ENCODE assay signal across 11 mouse cellular contexts in the genomic region with DNA sequence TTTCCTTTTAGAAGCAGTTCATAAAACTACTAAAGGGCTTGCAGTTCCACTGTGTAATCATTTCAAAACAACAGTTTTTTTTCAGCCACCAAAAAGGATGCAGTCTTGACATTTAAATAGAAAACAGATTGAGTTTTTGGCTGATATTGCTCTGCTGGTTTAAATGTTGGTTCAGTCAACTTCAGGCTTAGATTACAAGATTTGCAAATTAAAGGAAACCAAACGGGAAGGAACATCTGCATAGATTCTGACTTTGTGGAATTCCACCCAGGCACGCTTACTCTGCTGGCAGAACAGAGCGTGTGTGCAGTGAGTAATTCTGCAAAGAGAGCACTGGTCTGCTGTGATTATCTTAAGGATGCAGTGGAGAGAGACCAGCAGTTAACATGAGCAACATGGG.
DNase-seq lines count a peak whose midpoint lies in the region; ATAC-seq and TF ChIP-seq lines count a peak whose summit lies in the region.
"Had no signal": no experiment of that assay in that cellular context is flagged by ENCODE, and none has a peak within 500 bp of the region (broad histone marks: within the 10 kb centered on the region; RNA-seq: fewer than 3 reads in every experiment).

No protein-coding gene starts in this region.

- 16% methylated on average over 3 of the region's 3 CpGs for WGBS in embryonic facial prominence, embryonic 12.5 days
- 7% methylated on average over 3 of the region's 3 CpGs for WGBS in limb, embryonic 14.5 days
- WGBS in hindbrain, postnatal 0 days, result 53% methylated on average over 3 of the region's 3 CpGs

- no peak overlapping the region for H3K9ac ChIP-seq in embryonic facial prominence, embryonic 12.5 days
- H3K9ac ChIP-seq in limb, embryonic 14.5 days (ENCODE audit: low read depth, low read length, severe bottlenecking), result no peak overlapping the region
- no peak overlapping the region for H3K9ac ChIP-seq in hindbrain, postnatal 0 days (replicated peaks; ENCODE audit: low read length)
- H3K9ac ChIP-seq: liver, postnatal 0 days had no signal

- H3K27ac ChIP-seq in embryonic facial prominence, embryonic 12.5 days, result peak overlapping the region; percentile 81
- 0 out of 2 replicates have a peak overlapping the region, but pooled peaks have one; percentile 1 for H3K27ac ChIP-seq in limb, embryonic 14.5 days (replicated peaks; ENCODE audit: low read depth, low read length)
- no peak overlapping the region for H3K27ac ChIP-seq in hindbrain, postnatal 0 days

- no peak for TF ChIP-seq POLR2A in limb, embryonic 14.5 days (IDR thresholded peaks at IDR 0.05; ENCODE audit: borderline replicate concordance, extremely low read depth, insufficient read depth, insufficient read length)

- H3K4me3 ChIP-seq in embryonic facial prominence, embryonic 12.5 days, result no peak overlapping the region
- H3K4me3 ChIP-seq in limb, embryonic 14.5 days (replicated peaks; ENCODE audit: low read length), result no peak overlapping the region
- H3K4me3 ChIP-seq in hindbrain, postnatal 0 days (ENCODE audit: low read length), result no peak overlapping the region

- DNase-seq in embryo, embryonic 11 days, result peak; percentile 16
- no peak for DNase-seq in embryo, embryonic 9.5 days (ENCODE audit: extremely low spot score)
- peak; percentile 18 to 35 for DNase-seq in kidney, postnatal 4 days
- DNase-seq in kidney, postnatal 14 days, result no peak
- DNase-seq in limb, embryonic 14.5 days (ENCODE audit: low spot score), result peak; percentile 59
- DNase-seq in hindbrain, postnatal 0 days (ENCODE audit: low spot score), result no peak
- DNase-seq: cerebellum, postnatal 14 days; kidney, adult 2 months; liver, postnatal 0 days had no signal

- H3K36me3 ChIP-seq in embryonic facial prominence, embryonic 12.5 days, result no peaks in the 10 kb centered on the region
- no peaks in the 10 kb centered on the region for H3K36me3 ChIP-seq in limb, embryonic 14.5 days (ENCODE audit: control insufficient read depth, insufficient read depth, low read length)
- H3K36me3 ChIP-seq in hindbrain, postnatal 0 days (ENCODE audit: insufficient read depth, low read length), result no peaks in the 10 kb centered on the region

- peak; percentile 64; the same call in 1 of the 2 replicates for ATAC-seq in embryonic facial prominence, embryonic 12.5 days (ENCODE audit: insufficient number of reproducible peaks, insufficient read depth, low FRiP score, low TSS enrichment)
- peak; percentile 19; the same call in 1 of the 2 replicates for ATAC-seq in limb, embryonic 14.5 days (ENCODE audit: low FRiP score, low read depth)
- ATAC-seq in granulocyte monocyte progenitor cell, adult 5-6 weeks (replicated peaks; ENCODE audit: poor library complexity, severe bottlenecking), result no peak
- no peak for ATAC-seq in hindbrain, postnatal 0 days
- ATAC-seq: liver, postnatal 0 days had no signal

- H3K4me2 ChIP-seq in embryonic facial prominence, embryonic 12.5 days (replicated peaks), result peak overlapping the region; percentile 16; the same call in 1 of the 2 replicates
- H3K4me2 ChIP-seq in limb, embryonic 14.5 days (replicated peaks; ENCODE audit: low read depth, low read length, severe bottlenecking), result no peak overlapping the region
- H3K4me2 ChIP-seq in hindbrain, postnatal 0 days (ENCODE audit: low read depth, low read length), result no peak overlapping the region

- no peaks in the 10 kb centered on the region for H3K27me3 ChIP-seq in embryonic facial prominence, embryonic 12.5 days
- H3K27me3 ChIP-seq in limb, embryonic 14.5 days (ENCODE audit: control insufficient read depth, insufficient read depth, low read length), result no peaks in the 10 kb centered on the region
- no peaks in the 10 kb centered on the region for H3K27me3 ChIP-seq in hindbrain, postnatal 0 days (ENCODE audit: insufficient read depth, low read length)

- no peak for TF ChIP-seq CTCF in hindbrain, postnatal 0 days (IDR thresholded peaks at IDR 0.05; ENCODE audit: low read depth)

- H3K9me3 ChIP-seq in embryonic facial prominence, embryonic 12.5 days, result no peaks in the 10 kb centered on the region
- no peaks in the 10 kb centered on the region for H3K9me3 ChIP-seq in limb, embryonic 14.5 days (ENCODE audit: control insufficient read depth, low read length)
- no peaks in the 10 kb centered on the region for H3K9me3 ChIP-seq in hindbrain, postnatal 0 days (ENCODE audit: low read length)

- peaks cover 34% of the 10 kb centered on the region for H3K4me1 ChIP-seq in embryonic facial prominence, embryonic 12.5 days
- H3K4me1 ChIP-seq in limb, embryonic 14.5 days (ENCODE audit: control insufficient read depth, insufficient read depth, low read length), result peaks cover 18% of the 10 kb centered on the region
- H3K4me1 ChIP-seq in hindbrain, postnatal 0 days (ENCODE audit: insufficient read depth, low read length), result no peaks in the 10 kb centered on the region

Comparison
In these comparisons a context has a peak if more than half of its experiments do, and no peak if none do; other contexts are left out.
1. DNase-seq: peak in embryo, embryonic 11 days (single experiment), kidney, postnatal 4 days (2 of 2) and limb, embryonic 14.5 days (single experiment); none in embryo, embryonic 9.5 days (single experiment), kidney, postnatal 14 days (single experiment) and hindbrain, postnatal 0 days (single experiment).
2. ATAC-seq: peak in embryonic facial prominence, embryonic 12.5 days (single experiment) and limb, embryonic 14.5 days (single experiment); none in granulocyte monocyte progenitor cell, adult 5-6 weeks (single experiment) and hindbrain, postnatal 0 days (single experiment).